Mouse (Mus musculus): ENCODE data around the gene Tmem198. TPM values are rescaled to one million over a fixed set of nuclear protein-coding genes. Genes with fewer than 3 reads are reported as not detected.

The Tmem198 gene
- polyA plus RNA-seq, 1 experiment from 2014 or later: 0.26 TPM

- no peaks in the 10 kb centered on the region for H3K9me3 ChIP-seq (ENCODE audit: low read depth, low read length)
- no peak for ATAC-seq (ENCODE audit: insufficient read depth)
- H3K4me3 ChIP-seq (ENCODE audit: low read depth, low read length): no peak overlapping the region
- H3K9ac ChIP-seq: no peak overlapping the region
- no peaks in the 10 kb centered on the region for H3K27me3 ChIP-seq (ENCODE audit: insufficient read depth, low read length)
- no peak for TF ChIP-seq CTCF (IDR thresholded peaks at IDR 0.05; ENCODE audit: low read depth)
- no peak for DNase-seq
- peaks cover 81% of the 10 kb centered on the region for H3K36me3 ChIP-seq (ENCODE audit: insufficient read depth)
- 86% methylated on average over 19 of the region's 19 CpGs for WGBS
- H3K4me2 ChIP-seq: no peak overlapping the region
- H3K4me1 ChIP-seq (ENCODE audit: insufficient read depth): no peaks in the 10 kb centered on the region
- no peak overlapping the region for H3K27ac ChIP-seq (ENCODE audit: low read depth)
Measured at GRCm38 (mm10) chr1:75532280-75533172, 53.2 kb downstream of the Tmem198 start.

GRCm38 (mm10) chr1:75533325-75534252 lies 54.3 kb downstream of the Tmem198 start:
- no peaks in the 10 kb centered on the region for H3K4me1 ChIP-seq (ENCODE audit: insufficient read depth)
- H3K36me3 ChIP-seq (ENCODE audit: insufficient read depth): peaks cover 71% of the 10 kb centered on the region
- DNase-seq: no peak
- no peak overlapping the region for H3K4me2 ChIP-seq
- ATAC-seq (ENCODE audit: insufficient read depth): no peak
- H3K9me3 ChIP-seq (ENCODE audit: low read depth, low read length): no peaks in the 10 kb centered on the region
- H3K9ac ChIP-seq: no peak overlapping the region
- no peaks in the 10 kb centered on the region for H3K27me3 ChIP-seq (ENCODE audit: insufficient read depth, low read length)
- WGBS: 84% methylated on average over 19 of the region's 19 CpGs
- no peak overlapping the region for H3K27ac ChIP-seq (ENCODE audit: low read depth)
- H3K4me3 ChIP-seq (ENCODE audit: low read depth, low read length): no peak overlapping the region
- TF ChIP-seq CTCF (IDR thresholded peaks at IDR 0.05; ENCODE audit: low read depth): no peak

Other genes with a start within 250 kb of the Tmem198 start
- not detected in 2 replicates for gene A630095N17Rik, start 247.4 kb upstream of the Tmem198 start, polyA plus RNA-seq (2014; fragmentation: Nextera tagmentation; extraction: Ambion mirVana)
- gene Dnajb2, start 243.1 kb upstream of the Tmem198 start, polyA plus RNA-seq (2014; fragmentation: Nextera tagmentation; extraction: Ambion mirVana): 14.1 and 16.9 TPM in 2 replicates
- gene Ptprn, start 215.0 kb upstream of the Tmem198 start, polyA plus RNA-seq (2014; fragmentation: Nextera tagmentation; extraction: Ambion mirVana): 0.21 and 0.37 TPM in 2 replicates
- gene Resp18, start 201.1 kb upstream of the Tmem198 start, polyA plus RNA-seq (2014; fragmentation: Nextera tagmentation; extraction: Ambion mirVana): not detected in 2 replicates
- gene Dnpep, start 161.5 kb upstream of the Tmem198 start, polyA plus RNA-seq (2014; fragmentation: Nextera tagmentation; extraction: Ambion mirVana): 110 and 113 TPM in 2 replicates
- gene Des, start 119.2 kb upstream of the Tmem198 start, polyA plus RNA-seq (2014; fragmentation: Nextera tagmentation; extraction: Ambion mirVana): 42.9 and 46.3 TPM in 2 replicates
- gene Speg, start 104.2 kb upstream of the Tmem198 start, polyA plus RNA-seq (2014; fragmentation: Nextera tagmentation; extraction: Ambion mirVana): 40.1 and 44.7 TPM in 2 replicates
- 61.2 and 67.3 TPM in 2 replicates for gene Gmppa, start 43.6 kb upstream of the Tmem198 start, polyA plus RNA-seq (2014; fragmentation: Nextera tagmentation; extraction: Ambion mirVana)
- gene Asic4, start 29.1 kb upstream of the Tmem198 start, polyA plus RNA-seq (2014; fragmentation: Nextera tagmentation; extraction: Ambion mirVana): 0.12 and 0.18 TPM in 2 replicates
- gene Chpf, start 225 bp upstream of the Tmem198 start, polyA plus RNA-seq (2014; fragmentation: Nextera tagmentation; extraction: Ambion mirVana): 32.8 and 35.1 TPM in 2 replicates
- gene Obsl1, start 26.9 kb downstream of the Tmem198 start, polyA plus RNA-seq (2014; fragmentation: Nextera tagmentation; extraction: Ambion mirVana): 83.9 and 93.3 TPM in 2 replicates
- gene Inha, start 27.5 kb downstream of the Tmem198 start, polyA plus RNA-seq (2014; fragmentation: Nextera tagmentation; extraction: Ambion mirVana): 1.7 and 2.1 TPM in 2 replicates
- 18.5 and 19.0 TPM in 2 replicates for gene Stk11ip, start 42.0 kb downstream of the Tmem198 start, polyA plus RNA-seq (2014; fragmentation: Nextera tagmentation; extraction: Ambion mirVana)
- 9.7 and 12.1 TPM in 2 replicates for gene Slc4a3, start 66.7 kb downstream of the Tmem198 start, polyA plus RNA-seq (2014; fragmentation: Nextera tagmentation; extraction: Ambion mirVana)